Mouse (Mus musculus) cerebellum, adult (tissue): Measurements from ENCODE around the gene Arhgap10.

Experiments
- ATAC-seq: cut with Nextera tagmentation; 2 replicates; pipeline ENCODE4 v1.9.2; 2017; ENCODE audit warnings: mild to moderate bottlenecking, moderate library complexity, mixed read lengths; ENCODE audit not compliant: insufficient number of reproducible peaks, low FRiP score, low TSS enrichment

Gene Arhgap10

DNA sequence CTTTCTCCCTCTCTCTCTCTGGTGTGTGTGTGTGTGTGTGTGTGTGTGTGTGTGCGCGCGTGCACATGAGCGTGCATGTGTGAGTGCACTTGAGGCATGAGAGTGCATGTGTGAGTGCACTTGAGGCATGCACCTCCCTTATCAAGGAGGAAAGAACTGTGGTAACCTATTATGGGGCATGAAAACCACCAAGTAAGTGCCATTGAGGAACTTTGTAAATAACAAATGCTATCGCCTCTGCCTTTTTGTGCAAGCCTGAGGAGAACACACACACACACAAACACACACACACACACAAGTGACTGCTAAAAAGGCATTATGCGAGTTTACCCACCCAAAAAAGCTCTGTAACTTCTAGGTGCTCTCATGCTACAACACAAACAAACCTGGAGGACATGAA is 28.5 kb downstream of the Arhgap10 start:
- no peak for ATAC-seq

- no peak for ATAC-seq
These were observed 29.5 kb downstream of the Arhgap10 start for GRCm38 (mm10) chr8:77488215-77488606.

DNA sequence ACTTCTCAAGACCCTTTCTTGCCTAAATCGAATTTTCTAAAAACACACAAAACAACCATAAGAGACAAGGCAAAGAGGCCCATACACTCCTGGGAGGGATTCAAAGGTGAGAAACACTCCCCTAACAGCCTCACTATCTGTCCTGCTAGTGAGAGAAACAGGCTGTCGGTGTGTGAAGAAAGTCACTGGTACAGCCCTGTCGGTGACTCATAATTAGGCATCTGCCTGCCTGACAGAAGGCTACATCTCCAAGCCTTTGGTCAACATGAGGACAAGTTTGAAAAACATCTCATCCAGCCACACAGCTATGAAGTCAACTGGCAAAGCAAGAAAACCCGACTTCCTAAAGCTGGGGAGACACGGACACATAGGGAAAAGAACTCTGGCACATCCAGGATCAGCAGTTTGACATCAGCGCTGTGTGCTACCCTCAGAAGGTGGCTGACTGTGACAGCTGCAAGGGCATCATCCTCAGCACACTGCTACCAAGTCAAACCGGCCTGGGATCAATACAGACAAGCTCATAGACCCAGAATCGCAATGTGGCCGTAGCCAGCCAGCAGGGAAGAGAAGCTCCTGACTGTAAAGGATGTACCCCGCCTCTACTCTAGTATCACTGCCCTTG is 30.1 kb downstream of the Arhgap10 start:
- ATAC-seq, result no peak

GRCm38 (mm10) chr8:77486749-77487148 is 31.0 kb downstream of the Arhgap10 start:
- ATAC-seq, result peak; percentile 42; the same call in 1 of the 2 replicates

- ATAC-seq, result no peak
These were observed 32.9 kb downstream of the Arhgap10 start for GRCm38 (mm10) chr8:77484817-77485216.

DNA sequence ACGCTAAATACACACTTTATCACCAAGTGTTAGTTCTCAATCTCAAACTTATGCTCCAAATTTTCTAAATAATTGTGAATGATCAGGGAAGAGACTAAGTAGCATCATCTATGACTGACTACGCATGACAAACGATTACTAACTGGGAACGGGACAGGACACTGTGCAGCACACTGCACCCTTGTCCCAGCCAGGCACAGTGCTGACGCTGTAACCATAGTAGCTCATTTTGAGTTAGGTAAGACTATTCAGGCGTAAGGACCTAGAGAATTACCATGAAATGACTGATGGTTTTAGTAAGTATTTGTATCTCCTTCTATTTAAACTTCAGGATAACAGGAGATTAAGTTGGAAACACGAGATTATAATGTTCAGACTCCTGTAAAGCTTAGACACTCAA is 33.5 kb downstream of the Arhgap10 start:
- ATAC-seq, result no peak

DNA sequence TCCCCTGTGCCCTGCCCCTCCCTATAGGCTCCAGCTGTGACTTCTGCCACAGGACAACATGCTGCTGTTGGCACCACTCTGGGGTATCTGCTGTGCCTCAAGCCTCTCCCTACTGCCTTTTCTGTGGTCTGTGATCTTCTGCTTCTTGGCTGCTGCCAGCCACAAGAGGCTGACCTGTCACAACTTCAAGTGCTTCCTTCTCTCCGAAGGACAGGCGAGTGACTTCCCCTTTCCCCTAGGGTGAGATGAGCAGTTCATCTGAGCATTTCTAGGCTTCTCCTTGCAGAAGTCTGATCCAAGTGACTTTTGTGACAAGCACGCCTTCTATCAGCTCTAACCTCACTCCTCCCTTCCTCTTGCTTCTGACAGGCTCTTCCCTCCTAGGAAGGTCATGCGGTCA is 34.1 kb downstream of the Arhgap10 start:
- ATAC-seq, result no peak

DNA sequence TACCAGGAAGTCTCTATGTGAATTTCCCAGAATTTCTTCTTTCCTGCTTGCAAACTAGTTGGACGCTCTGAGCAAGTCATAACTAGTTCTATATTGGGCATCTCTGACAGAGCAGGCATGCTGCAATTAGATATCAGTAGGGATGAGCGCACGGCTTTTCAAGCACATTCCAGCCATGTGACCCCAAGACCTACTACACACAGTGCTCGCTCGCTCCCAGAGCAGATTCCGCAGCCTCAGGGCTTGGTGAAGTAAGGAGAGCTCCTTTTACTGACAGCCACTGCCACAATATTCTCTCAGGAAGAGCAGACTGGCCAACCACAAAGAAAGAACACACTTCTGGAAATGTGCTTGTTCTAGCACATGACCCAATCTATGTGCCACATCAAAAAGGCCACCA is 36.0 kb downstream of the Arhgap10 start:
- ATAC-seq, result no peak

DNA sequence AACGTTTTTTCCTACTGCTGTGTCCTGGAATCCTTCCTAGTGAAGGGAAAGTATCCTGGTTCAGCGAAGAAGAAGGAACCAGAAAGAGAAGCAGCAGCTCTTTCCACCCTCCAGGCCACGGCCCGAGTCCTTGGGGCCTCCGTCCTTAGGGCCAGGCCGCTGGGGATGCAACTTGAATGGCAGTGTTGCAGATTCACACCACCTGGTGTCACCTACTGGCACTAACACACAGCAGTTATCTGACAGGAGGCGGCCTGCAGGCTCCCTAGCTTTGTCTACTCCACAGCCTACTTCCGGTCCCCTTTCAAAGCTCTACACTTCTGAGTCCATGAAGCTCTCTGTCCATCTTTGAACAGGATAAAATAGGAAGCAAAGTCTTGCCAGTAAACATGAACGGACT is 37.8 kb downstream of the Arhgap10 start:
- ATAC-seq, result no peak

DNA sequence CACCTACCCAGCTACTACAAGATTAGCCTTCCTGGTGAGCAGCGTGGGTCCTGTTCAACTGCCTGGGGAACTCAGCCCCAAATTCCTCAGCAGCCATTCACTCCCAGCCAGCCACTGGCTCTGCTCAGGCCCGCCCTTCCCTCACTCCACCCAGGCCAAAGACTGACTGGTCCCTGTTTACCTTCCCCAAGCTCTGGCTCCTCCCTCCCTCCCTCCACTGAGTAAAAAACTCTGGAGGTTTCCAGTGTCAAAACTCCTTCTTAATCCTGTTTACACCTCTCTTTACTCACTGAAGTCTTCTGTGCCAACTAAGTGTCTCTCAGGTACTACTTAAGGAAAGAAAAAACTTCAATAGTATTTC is 38.9 kb downstream of the Arhgap10 start:
- ATAC-seq, result no peak

DNA sequence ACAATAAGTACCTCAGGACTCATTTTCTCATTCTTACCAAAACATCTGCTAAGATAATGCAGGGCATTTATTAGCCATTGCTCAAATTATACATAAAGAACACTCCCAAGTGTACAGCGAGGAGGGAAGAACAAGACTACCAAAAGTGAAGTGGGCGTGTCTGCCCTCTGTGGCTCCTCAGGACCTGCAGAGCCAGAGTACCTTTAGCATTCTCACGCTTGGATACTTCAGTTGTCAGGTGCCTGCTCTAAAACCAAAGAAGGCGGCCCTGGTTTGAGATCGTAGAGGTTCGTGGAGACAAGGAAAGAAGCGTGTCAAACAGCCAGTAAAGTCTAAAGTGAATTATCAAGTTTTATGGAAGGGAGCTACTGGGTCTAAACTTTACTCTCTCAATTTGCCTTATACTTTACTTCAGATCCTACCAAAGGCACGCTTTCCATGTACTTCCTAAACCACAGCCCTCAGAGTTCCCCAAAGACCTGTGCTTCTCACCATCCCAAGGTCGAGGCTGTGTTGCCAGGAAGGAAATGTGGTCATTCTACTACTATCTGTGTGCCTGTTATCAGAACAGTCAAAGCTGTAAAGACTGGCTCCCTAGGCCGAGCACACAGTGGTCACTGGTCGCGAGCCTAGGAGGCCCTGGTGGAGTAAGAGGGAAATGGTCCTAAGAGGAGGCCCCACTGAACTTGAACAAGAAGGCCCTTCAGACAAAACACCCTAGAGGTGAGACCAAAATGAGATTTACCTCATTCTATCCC is 39.4 kb downstream of the Arhgap10 start:
- ATAC-seq, result no peak

DNA sequence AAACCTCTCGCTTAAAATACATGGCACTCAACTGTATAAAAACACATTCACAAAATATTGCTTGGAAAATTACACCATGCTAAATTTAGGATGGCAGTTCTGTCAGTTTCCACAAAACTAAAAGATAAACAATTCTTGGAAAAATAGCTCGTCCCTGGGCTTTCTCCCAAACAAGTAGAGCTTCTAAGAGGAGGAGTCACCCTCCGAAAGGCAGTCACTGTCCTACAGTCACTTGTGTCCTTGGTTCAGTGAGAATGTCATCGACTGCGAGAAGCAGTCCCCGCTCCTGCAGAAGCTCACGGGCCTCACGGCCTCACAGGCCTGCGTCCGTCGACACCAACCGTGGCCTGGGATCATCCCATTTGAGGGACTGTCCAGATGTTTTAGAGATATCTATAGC is 40.1 kb downstream of the Arhgap10 start:
- no peak for ATAC-seq

DNA sequence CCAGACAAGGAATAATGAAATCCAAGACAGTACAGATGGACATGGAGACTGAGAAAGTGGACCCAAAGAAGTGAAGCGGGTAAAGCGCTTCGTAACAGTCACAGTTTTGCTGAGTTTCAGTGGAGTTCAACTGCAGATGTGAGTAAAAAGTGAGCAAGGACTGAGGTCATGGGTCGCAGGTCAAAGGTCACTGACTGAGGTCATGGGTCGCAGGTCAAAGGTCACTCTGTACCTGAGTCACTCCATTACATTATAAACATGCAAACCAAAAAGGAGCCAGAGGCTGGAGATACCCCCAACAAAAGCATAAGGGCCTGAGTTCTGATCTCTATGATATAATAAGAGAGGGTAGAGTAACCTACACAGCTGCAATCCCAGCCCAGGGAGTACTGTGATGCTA is 43.1 kb downstream of the Arhgap10 start:
- no peak for ATAC-seq

GRCm38 (mm10) chr8:77473773-77474172 is 44.0 kb downstream of the Arhgap10 start:
- no peak for ATAC-seq

- 0 out of 2 replicates have a peak, but pooled peaks have one; percentile 27 for ATAC-seq
These were observed 44.4 kb downstream of the Arhgap10 start for GRCm38 (mm10) chr8:77473373-77473772.

DNA sequence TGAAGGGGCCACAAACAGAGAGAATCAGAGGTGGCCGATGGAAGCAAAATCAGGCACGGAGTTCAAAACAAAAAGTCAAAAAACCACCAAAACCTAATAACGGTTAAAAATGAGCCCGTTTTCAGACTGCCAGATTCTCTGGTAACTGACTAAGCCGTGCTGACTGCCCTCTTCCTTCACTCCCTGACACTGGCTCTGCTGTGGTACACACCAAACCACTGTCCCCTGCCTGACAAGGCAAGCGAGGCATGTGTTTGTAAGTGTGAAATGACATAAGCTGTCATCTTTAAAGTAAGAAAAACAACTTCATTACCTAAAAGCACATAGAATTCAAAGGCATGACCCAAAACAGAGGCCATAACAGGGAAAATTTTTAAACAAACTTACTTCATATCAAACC is 56.4 kb downstream of the Arhgap10 start:
- ATAC-seq, result no peak

DNA sequence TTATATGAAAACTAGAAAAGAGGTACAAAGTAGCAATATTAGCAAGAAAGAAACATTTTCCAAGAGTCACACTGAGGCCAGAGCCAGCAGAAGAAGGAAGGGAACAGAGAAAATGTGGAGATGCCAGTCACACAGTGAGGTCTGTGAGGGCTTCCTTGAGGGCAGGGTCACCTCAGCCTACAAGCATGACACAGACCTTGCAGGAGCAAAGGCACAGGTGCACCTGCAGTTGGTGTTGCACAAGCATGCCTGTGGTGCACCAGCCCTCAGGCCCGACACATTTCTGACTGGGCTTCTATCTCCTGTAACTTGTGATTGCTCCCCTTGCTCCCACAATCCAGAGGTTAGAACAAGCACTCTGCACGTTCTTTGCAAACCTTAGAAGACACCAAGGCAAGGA is 57.4 kb downstream of the Arhgap10 start:
- no peak for ATAC-seq

GRCm38 (mm10) chr8:77459696-77460095 is 58.1 kb downstream of the Arhgap10 start:
- ATAC-seq, result no peak

DNA sequence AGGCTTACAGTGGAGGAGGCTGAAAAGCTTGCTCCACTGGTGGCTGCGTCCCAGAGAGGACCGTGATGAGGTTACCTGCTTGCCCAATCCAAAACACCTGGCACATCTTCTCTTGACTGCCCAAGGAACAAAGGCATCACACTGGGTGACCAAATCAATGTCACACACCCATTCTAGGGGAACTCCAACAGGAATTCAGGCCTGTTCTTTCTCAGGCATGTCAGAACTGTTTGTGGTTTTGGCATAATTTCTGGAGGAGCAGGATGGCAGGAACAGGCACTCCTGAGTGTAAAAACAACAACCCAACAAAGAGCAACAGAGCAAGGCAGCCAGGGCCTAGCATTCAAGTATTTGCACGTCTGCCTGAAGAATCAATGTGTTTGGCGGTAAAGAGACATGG is 59.2 kb downstream of the Arhgap10 start:
- ATAC-seq, result no peak

DNA sequence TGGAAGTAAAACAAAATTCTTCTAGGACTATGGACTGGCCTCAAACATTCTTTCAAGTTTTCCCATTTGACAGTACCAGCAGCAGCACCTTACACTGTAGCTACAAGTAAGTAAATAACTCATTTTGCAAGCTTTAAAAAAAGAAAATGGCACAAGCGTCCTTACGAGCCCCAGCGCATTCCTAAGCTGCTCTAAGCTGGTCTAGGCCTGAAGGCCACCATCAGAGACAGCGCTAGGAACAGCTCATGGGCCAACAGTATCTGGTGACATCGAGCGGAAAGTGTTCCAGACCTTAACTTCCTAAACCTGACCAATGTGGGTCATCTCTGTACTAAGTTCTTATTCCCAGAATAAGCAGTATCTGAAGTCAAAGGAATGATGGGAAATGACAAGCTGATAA is 61.5 kb downstream of the Arhgap10 start:
- no peak for ATAC-seq

DNA sequence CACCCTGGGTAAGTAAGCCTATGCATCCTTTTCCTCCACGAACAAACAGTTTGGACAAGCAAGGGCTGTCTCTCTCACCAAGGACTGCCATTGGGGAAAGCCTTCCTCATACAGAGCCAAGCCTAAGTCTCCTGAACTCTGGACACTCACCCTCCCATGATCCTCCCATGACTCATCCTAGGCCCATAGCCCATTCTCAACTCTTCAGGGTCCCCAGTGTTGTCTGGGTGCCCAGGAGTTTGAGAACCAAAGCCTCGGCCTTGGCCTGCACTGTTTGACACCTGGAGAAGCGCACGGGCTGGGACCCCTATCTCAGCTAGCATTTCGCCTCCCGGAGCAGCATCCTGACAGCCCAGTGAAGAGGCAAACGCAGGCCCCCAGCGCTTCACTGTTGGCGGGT is 63.9 kb downstream of the Arhgap10 start:
- no peak for ATAC-seq
